Mouse (Mus musculus): ENCODE results near the gene Sh3rf1.

The Sh3rf1 gene

DNA sequence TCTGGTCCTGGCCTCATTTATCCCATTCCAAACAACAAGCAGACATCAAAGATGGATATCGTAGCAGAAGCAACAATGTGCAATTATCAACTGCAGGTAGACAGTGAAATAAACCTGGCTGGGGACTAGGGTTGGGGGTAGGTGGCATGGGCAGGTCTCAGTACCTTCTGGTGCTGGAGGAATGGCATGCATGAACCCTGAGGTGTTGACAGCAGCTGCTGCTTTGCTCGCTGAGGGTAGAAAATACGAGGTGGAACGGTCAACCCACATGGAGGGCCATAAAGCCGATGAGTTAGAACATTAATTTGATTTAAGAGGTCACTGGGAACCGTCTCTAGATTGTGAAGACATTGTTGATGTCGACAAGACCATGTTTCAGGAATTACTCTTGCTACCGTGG lies 98.8 kb downstream of the Sh3rf1 start:
- in situ Hi-C loops (cut with MboI, MseI), result no loop called here

DNA sequence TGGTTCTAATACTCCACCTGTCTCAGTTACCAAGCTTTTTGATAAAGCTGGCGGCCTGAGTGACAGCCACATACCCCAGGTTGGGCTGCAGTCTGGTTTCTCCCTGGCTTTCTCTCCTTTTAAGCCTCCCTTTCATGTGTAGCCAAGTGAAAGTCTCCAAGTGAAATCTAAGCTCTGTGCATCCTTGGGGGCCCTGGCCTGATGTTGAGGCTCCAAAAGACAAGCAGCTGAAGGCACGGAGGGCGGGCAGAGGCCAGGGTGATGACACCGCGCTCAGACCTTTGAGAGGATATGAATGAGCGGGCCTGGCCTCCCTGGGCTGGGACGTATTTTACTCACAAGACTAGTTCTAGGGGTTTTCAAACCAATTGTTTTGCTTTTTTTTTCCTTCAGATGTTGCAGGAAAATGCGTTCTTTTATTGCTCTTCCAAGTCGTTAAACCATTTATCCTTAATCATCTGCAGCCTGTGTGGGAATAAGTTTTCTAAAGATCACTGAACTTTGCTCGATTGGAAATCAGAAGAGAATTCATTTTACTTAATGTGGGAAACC lies 100.8 kb downstream of the Sh3rf1 start:
- in situ Hi-C loops (cut with MboI, MseI), result no loop called here

- in situ Hi-C loops (cut with MboI, MseI), result no loop called here
Observed at GRCm38 (mm10) chr8:61325014-61325715, 101.5 kb downstream of the Sh3rf1 start.

- in situ Hi-C loops (cut with MboI, MseI), result no loop called here
Observed at GRCm38 (mm10) chr8:61326281-61326680, 102.6 kb downstream of the Sh3rf1 start.

DNA sequence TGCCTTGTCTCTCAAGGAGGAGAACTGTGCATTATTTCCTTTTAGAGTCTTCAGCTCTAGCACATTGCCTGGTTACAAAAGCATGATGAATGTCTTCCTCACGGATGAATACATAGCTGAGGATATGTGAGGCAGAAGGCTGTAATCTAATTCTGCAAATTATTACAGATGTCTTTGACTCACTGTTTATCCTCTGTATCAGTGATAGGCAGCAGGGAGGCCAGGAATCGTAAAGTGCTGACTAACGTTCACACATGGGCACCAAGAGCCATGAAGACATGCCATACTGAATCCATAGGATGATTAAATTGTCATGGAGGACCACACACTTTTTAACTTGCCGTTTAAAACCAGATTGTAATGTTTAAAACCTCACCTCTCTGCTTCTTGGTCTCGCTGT lies 103.7 kb downstream of the Sh3rf1 start:
- in situ Hi-C loops (cut with MboI, MseI), result no loop called here

DNA sequence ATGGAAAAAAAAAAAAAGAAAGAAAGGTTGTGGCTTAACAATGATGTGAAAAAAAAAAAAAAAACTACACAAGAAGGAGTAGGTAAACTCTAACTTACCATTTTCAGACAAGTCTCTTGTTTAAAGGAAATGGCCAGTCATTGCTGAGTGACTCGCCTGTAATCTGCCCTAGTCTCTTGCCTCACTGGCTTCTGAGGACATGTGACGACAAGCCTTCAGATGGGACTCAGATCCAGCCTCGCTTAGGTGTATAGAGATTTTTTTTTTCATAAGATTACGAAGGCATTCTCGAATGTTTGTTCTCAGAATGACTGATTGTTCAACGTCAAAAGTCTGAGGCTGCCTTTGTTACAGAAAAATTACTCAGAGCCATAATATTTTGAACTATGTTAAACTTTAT lies 116.0 kb downstream of the Sh3rf1 start:
- in situ Hi-C loops (cut with MboI, MseI), result no loop called here

DNA sequence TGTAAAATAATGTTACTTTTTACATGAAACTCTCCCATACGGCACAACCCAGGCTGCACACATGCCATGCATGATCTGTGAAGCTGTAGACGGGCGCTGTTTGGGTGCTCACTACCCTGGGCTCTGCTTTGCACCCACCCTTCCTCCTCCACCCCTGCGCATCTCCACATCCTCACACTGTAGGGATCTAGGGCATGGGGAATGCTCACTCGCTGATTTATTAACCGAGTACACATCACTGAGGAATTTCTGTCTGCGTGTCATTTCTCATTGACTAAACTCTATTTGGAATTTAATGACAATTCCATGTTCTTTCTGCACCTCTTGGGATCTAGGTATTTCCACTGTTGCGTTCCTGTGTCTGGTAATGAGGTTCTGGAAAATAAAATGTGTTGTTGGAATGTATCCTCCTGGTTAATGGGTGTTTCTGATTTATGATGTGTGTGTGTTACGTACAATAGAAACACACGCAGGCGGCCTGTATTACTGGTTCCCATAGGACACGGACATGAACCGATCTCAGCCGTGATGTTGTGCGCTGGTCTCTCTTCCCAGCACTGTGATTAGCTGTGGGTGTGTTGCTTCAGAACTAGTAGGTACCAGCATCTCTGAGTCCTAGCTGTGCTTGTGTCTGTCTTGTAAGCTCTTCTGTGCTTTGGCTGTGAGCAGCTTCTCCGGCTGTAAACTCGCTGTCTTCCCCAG lies 116.8 kb downstream of the Sh3rf1 start:
- in situ Hi-C loops (cut with MboI, MseI), result no loop called here

DNA sequence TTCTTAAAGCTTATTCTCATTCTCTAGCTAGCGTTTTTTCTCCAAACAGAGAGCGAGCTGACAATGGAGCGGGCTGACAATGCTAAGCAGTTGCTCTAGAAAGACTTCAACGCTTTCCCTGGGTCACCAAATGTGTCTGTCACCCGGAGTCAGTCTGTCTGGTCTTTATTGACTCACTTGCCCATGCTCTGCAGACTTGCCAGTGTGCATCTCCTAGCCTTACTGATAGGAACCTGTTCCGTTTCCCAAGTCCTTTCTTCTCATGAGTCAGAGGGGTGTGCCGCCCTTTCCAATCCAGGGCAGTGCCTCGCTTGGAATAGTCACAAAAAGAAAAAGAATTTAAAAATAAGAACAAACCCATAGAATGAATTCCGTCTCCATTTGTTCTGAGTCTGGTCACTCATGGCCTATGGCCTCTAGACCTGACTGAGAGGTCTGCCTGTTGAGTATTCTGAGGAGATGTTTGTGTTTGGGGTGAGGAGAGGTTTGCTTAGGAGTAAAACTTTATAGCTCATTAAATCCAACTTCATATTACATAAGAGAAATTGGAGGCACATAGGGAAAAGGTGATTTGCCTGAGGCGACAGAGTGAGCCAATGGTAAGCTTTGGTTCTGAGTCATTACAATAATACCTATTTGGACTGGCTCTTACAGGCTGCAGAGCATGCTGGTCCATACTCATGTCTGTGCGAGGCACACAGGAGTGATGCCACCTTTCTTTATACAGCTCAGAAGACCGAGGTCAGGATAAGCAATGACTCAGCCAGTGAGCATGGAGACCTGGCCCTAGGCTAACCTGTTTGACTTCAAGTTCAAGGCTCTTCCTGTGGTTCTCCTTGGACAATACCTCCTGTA lies 118.1 kb downstream of the Sh3rf1 start:
- in situ Hi-C loops (cut with MboI, MseI), result no loop called here

- in situ Hi-C loops (cut with MboI, MseI), result no loop called here
Observed at GRCm38 (mm10) chr8:61342473-61343026, 118.9 kb downstream of the Sh3rf1 start.

- in situ Hi-C loops (cut with MboI, MseI), result no loop called here
Observed at GRCm38 (mm10) chr8:61344435-61344834, 120.8 kb downstream of the Sh3rf1 start.

GRCm38 (mm10) chr8:61346941-61347340 lies 123.3 kb downstream of the Sh3rf1 start:
- in situ Hi-C loops (cut with MboI, MseI), result no loop called here

- in situ Hi-C loops (cut with MboI, MseI), result no loop called here
Observed at GRCm38 (mm10) chr8:61347526-61347925, 123.9 kb downstream of the Sh3rf1 start.

- in situ Hi-C loops (cut with MboI, MseI), result no loop called here
Observed at GRCm38 (mm10) chr8:61348029-61348428, 124.4 kb downstream of the Sh3rf1 start.

- in situ Hi-C loops (cut with MboI, MseI), result no loop called here
Observed at GRCm38 (mm10) chr8:61348518-61348917, 124.8 kb downstream of the Sh3rf1 start.

DNA sequence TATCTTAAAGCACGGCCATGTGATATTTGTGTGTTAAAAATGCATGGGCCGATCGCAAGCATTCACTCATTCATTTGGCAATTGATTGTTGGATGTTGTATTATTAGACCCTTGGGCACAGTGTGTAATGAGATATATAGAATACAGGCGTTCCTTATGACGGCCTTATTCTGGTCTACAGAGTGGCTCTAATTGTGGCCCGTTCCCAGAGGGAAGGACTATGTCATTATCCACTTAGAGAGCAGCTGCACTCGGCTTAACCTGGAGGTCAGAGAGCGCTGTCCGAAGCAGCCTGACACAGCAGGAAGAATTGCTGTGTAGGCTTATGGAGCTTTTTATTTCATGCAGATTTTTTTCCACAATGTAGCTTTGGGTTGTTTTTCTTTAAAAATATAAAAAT lies 126.8 kb downstream of the Sh3rf1 start:
- in situ Hi-C loops (cut with MboI, MseI), result no loop called here

DNA sequence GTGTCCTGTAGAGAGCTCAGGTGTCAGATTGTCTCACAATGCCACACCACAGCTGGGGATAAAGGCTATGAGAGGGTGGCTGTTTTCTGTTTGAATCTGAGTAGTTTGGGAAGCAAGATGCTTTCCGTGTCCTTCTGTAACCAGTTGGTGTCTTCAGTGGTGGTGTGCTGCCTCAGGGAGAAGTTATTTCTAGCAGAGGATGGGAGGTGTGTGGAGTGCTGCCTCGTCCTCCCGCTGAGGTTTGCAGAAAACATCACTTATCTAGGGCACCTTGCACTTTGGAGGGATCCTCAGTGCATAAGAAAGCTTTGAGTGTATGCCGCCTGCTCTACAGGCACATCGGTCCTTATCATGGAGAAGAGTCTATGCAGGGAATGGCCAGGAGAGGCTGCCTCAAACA lies 128.0 kb downstream of the Sh3rf1 start:
- in situ Hi-C loops (cut with MboI, MseI), result no loop called here

DNA sequence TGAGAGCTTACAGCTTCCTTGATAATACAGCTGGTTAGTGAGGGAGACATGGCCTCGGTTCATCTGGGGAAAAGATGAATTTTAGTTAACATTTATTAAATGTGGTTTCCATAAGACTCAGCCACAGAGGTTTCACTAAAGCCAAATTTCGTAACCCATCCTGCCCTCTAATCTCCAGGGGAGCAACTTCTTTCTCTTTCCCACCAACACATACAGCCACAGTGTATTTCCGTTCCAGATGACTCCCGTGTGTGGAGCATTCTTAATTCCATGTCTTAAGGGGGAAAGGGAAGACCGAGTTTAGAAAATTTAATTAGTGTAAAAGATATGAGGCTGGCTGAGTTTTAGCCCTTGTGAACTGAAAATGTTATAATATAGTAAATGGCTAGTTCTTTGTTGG lies 131.8 kb downstream of the Sh3rf1 start:
- in situ Hi-C loops (cut with MboI, MseI), result no loop called here

DNA sequence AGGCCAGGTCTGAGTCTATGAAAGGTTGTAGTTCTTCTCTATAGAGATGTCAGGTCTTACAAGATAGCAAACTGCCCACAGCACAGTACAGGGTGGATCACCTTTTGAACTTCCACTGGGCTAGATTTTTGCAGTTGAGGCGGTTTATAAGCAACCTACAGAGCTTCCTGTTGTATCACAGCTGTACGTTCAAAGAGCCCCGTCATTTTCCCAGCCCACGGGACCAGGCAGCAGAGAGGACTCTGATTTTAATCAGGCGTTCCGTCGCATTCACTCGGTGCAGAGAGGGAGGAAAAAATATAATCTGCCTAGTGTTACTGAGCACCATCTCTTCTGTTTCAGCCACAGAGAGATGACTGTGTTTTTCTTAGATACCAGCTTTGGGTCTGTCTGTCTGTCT lies 135.3 kb downstream of the Sh3rf1 start:
- in situ Hi-C loops (cut with MboI, MseI), result no loop called here

DNA sequence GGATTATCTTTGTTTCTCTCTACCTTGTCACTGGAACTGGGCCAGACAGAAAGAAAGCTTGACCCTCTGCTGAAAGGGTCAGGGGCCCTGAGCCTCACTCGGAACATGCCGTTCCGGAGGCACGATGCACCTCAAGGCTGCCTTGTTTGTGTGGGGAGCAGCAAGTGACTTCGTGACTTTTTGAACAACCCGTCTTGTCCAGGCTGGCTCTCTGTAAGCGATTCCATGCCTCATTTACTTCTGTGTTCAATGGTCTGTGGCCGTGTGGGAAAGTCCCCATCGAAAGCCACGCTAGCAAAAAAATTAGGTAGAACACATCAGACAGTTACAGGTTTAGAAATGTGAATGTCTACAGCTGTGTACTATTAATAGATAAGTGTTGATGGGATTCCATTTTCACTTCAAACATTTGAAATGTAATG lies 136.2 kb downstream of the Sh3rf1 start:
- in situ Hi-C loops (cut with MboI, MseI), result no loop called here

DNA sequence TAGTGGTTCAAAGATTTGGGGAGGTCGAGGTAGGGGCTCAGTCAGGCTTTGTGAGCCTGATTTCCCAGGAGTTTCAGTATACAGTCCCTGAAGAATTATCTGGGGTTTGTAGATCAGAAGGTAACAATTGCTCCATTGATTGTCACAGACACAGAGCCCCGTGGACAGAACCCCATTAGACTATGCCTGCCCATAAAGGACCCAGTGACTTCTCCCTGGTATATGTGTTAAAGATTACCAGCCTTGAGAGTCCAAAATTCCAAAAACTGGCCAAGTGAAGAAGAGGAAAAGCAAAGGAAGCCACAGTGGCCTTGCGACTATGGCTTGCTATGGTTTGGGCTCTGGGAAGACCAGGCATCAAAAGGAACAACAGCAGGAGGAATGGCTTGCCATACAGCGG lies 136.7 kb downstream of the Sh3rf1 start:
- in situ Hi-C loops (cut with MboI, MseI), result no loop called here

DNA sequence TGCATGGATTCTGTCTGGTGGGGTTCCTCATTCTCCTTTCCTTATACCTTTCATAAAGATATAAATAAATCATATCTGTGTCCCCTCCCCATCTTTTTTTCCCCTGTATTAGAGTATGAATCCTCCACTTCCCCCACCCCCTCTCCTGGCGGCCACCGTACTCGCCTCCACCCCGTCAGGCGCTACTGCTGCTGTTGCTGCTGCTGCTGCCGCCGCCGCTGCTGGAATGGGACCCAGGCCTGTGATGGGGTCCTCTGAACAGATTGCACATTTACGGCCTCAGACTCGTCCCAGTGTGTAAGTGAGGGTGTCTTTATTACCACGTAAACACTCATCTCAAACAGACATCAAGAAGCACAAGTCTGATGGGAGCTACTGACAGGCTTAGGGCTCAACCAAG lies 137.8 kb downstream of the Sh3rf1 start:
- in situ Hi-C loops (cut with MboI, MseI), result no loop called here

Measured in T-helper 2 cell (primary cell).